Comparison of ENCODE assay signal across 11 mouse cellular contexts in genomic region chr11:8625451-8625850, GRCm38 (mm10). TPM values are rescaled to one million over a fixed set of nuclear protein-coding genes. Genes with fewer than 3 reads are reported as not detected.
DNase-seq lines count a peak whose midpoint lies in the region; ATAC-seq and TF ChIP-seq lines count a peak whose summit lies in the region.
"Had no signal": no experiment of that assay in that cellular context is flagged by ENCODE, and none has a peak within 500 bp of the region (broad histone marks: within the 10 kb centered on the region; RNA-seq: fewer than 3 reads in every experiment).

No protein-coding gene starts in this region.

- H3K27ac ChIP-seq in intestine, embryonic 14.5 days (ENCODE audit: low read depth), result 0 out of 2 replicates have a peak overlapping the region, but pooled peaks have one; percentile 44
- H3K27ac ChIP-seq in intestine, embryonic 16.5 days (ENCODE audit: low read length), result no peak overlapping the region
- H3K27ac ChIP-seq in embryonic facial prominence, embryonic 11.5 days (replicated peaks; ENCODE audit: low read depth, low read length), result peak overlapping the region; percentile 93; the same call in 1 of the 2 replicates

- no peak for DNase-seq in intestine, embryonic 14.5 days (ENCODE audit: low spot score)
- peak; percentile 61 for DNase-seq in embryonic facial prominence, embryonic 11.5 days (ENCODE audit: low spot score)
- DNase-seq in kidney, postnatal 4 days, result peak; percentile 49 to 61
- no peak for DNase-seq in adrenal gland, adult 8-10 months
- no peak for DNase-seq in gastrocnemius, postnatal 36 days
- DNase-seq in frontal cortex, adult 2 months (ENCODE audit: extremely low spot score in 1 of 2, low spot score in 1 of 2), result no peak
- DNase-seq: heart, postnatal 4 days had no signal

- no peak overlapping the region for H3K4me3 ChIP-seq in intestine, embryonic 14.5 days (ENCODE audit: low read depth, low read length)
- no peak overlapping the region for H3K4me3 ChIP-seq in intestine, embryonic 16.5 days (ENCODE audit: low read length)
- H3K4me3 ChIP-seq in E14TG2a.4 (replicated peaks; ENCODE audit: low read length), result peak overlapping the region; percentile 88
- no peak overlapping the region for H3K4me3 ChIP-seq in embryonic facial prominence, embryonic 11.5 days (ENCODE audit: low read depth, low read length)
- H3K4me3 ChIP-seq: erythroblast, embryonic 14.5 days had no signal

- no peaks in the 10 kb centered on the region for H3K9me3 ChIP-seq in intestine, embryonic 14.5 days (ENCODE audit: control insufficient read depth, low read length)
- no peaks in the 10 kb centered on the region for H3K9me3 ChIP-seq in intestine, embryonic 16.5 days (ENCODE audit: control insufficient read depth, low read length)
- no peaks in the 10 kb centered on the region for H3K9me3 ChIP-seq in E14TG2a.4 (ENCODE audit: low read length)
- H3K9me3 ChIP-seq in embryonic facial prominence, embryonic 11.5 days (replicated peaks; ENCODE audit: control insufficient read depth, low read length), result no peaks in the 10 kb centered on the region

- 52% methylated on average over 6 of the region's 6 CpGs for WGBS in intestine, embryonic 14.5 days
- 63% methylated on average over 6 of the region's 6 CpGs for WGBS in intestine, embryonic 16.5 days
- 26% methylated on average over 6 of the region's 6 CpGs for WGBS in embryonic facial prominence, embryonic 11.5 days

- no peak overlapping the region for H3K9ac ChIP-seq in intestine, embryonic 14.5 days (ENCODE audit: low read length)
- H3K9ac ChIP-seq in intestine, embryonic 16.5 days (ENCODE audit: low read depth, low read length), result no peak overlapping the region
- no peak overlapping the region; the same call in 1 of the 2 replicates for H3K9ac ChIP-seq in embryonic facial prominence, embryonic 11.5 days (replicated peaks; ENCODE audit: low read length)

- H3K27me3 ChIP-seq in intestine, embryonic 14.5 days (replicated peaks; ENCODE audit: control insufficient read depth, insufficient read depth, low read length), result no peaks in the 10 kb centered on the region
- H3K27me3 ChIP-seq in intestine, embryonic 16.5 days (replicated peaks; ENCODE audit: control insufficient read depth, insufficient read depth, low read length), result no peaks in the 10 kb centered on the region
- H3K27me3 ChIP-seq in E14TG2a.4 (ENCODE audit: insufficient read depth, low read length), result no peaks in the 10 kb centered on the region
- H3K27me3 ChIP-seq in embryonic facial prominence, embryonic 11.5 days (ENCODE audit: control insufficient read depth, insufficient read depth, low read length), result no peaks in the 10 kb centered on the region

- no peak for ATAC-seq in intestine, embryonic 14.5 days (replicated peaks; ENCODE audit: low FRiP score, low TSS enrichment, low read depth)
- ATAC-seq in intestine, embryonic 16.5 days, result no peak
- ATAC-seq in embryonic facial prominence, embryonic 11.5 days (replicated peaks; ENCODE audit: insufficient number of reproducible peaks, low FRiP score, low TSS enrichment, low read depth), result no peak

- H3K36me3 ChIP-seq in intestine, embryonic 14.5 days (ENCODE audit: control insufficient read depth, insufficient read depth, low read length), result no peaks in the 10 kb centered on the region
- H3K36me3 ChIP-seq in intestine, embryonic 16.5 days (ENCODE audit: control insufficient read depth, insufficient read depth, low read length), result 0 out of 2 replicates have a peak, but pooled peaks cover 2% of the 10 kb centered on the region
- peaks cover 36% of the 10 kb centered on the region for H3K36me3 ChIP-seq in E14TG2a.4 (ENCODE audit: insufficient read depth, low read length)
- no peaks in the 10 kb centered on the region for H3K36me3 ChIP-seq in embryonic facial prominence, embryonic 11.5 days (replicated peaks; ENCODE audit: control insufficient read depth, insufficient read depth, low read depth, low read length)
- H3K36me3 ChIP-seq: G1E had no signal

- peaks cover 53% of the 10 kb centered on the region for H3K4me1 ChIP-seq in intestine, embryonic 14.5 days (replicated peaks; ENCODE audit: control insufficient read depth, insufficient read depth, low read length)
- H3K4me1 ChIP-seq in intestine, embryonic 16.5 days (ENCODE audit: control insufficient read depth, insufficient read depth, low read length), result peaks cover 64% of the 10 kb centered on the region
- peaks cover 88% of the 10 kb centered on the region for H3K4me1 ChIP-seq in E14TG2a.4 (replicated peaks; ENCODE audit: low read depth, low read length)
- peaks cover 3% of the 10 kb centered on the region for H3K4me1 ChIP-seq in embryonic facial prominence, embryonic 11.5 days (ENCODE audit: control insufficient read depth, insufficient read depth, low read length)

- peak overlapping the region; percentile 100 for H3K4me2 ChIP-seq in intestine, embryonic 14.5 days (ENCODE audit: low read length)
- no peak overlapping the region for H3K4me2 ChIP-seq in intestine, embryonic 16.5 days (ENCODE audit: low read depth, low read length)
- no peak overlapping the region for H3K4me2 ChIP-seq in embryonic facial prominence, embryonic 11.5 days (ENCODE audit: low read depth, low read length)

- intact Hi-C loops in gastrocnemius, postnatal 36 days (cut with DNase I), result no loop called here

- TF ChIP-seq CTCF in E14TG2a.4 (conservative IDR thresholded peaks at IDR 0.05; ENCODE audit: low read length), result no peak

RNA-seq across cellular contexts. Expression of gene Tns3, which starts 38.9 kb away (rescaled TPM):
- 25.7 and 26.7 TPM in 2 replicates for polyA plus RNA-seq in intestine, embryonic 14.5 days (2014; fragmentation: Nextera tagmentation; extraction: Ambion mirVana)
- polyA plus RNA-seq in intestine, embryonic 16.5 days (2015; fragmentation: Nextera tagmentation; extraction: Ambion mirVana), result 18.7 and 21.0 TPM in 2 replicates
- polyA plus RNA-seq in embryonic facial prominence, embryonic 11.5 days (2014; fragmentation: Nextera tagmentation; extraction: Ambion mirVana), result 14.9 and 15.6 TPM in 2 replicates
- 100 to 1,000 TPM in 1 of 4 experiments, 10 to 100 TPM in 3; 52.3 to 101 (median 81.1) TPM for total RNA-seq in adrenal gland, adult 8-10 months (2022)
- 1 to 10 TPM; 4.7 to 5.9 TPM for total RNA-seq in gastrocnemius, postnatal 36 days (2021)
- 25.7 and 27.8 TPM in 2 replicates for polyA plus RNA-seq in frontal cortex, adult 2 months (2012; rRNA removed)
- polyA plus RNA-seq: G1E had no signal

Comparison
In these comparisons a context has a peak if more than half of its experiments do, and no peak if none do; other contexts are left out.
1. DNase-seq: peak in embryonic facial prominence, embryonic 11.5 days (single experiment) and kidney, postnatal 4 days (2 of 2); none in intestine, embryonic 14.5 days (single experiment), adrenal gland, adult 8-10 months (single experiment), gastrocnemius, postnatal 36 days (0 of 2) and frontal cortex, adult 2 months (0 of 2).